ENCODE assay signal across 8 mouse cellular contexts in the genomic region with DNA sequence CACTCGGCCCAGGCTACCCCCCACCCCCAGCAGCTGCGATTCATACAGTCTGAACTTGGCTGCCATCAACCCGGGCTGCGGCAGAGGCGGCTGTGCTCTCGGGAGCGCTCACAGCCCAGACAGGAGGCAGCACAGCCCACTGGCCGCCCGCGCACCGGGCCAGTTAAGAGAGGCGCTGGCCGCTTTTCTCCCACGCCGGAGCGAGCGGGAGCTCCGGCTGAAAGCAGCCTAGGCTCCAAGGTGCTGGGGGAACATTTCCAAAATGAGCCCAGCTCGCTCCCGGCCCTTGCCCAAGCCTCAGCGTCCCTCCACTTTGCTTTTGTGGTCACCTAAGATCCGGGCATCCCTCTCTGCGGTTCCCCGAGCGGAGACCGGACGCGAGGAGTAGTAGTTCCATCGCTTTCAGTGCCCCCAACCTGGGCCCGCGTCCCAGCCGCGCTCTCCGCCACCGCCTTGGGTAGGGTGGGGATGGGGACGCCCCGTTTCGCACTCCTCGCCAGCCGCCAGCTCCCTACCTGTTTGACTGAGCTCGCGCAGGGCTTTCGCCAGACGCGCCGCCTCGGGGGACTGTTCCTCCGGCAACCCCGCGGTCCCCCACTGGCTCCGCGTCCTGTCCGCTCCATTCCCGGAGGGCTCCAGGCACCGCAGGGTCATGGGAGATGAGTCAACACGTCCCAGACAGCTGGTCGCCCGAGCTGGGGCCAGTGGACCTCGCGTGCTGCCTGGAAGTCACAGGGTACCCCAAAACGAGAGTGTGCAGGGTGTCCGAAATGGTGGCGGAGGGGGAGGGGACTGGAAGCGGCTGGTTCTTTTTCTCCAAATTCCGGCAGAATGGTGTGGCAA. TPM values are rescaled to one million over a fixed set of nuclear protein-coding genes. Genes with fewer than 3 reads are reported as not detected.
DNase-seq lines count a peak whose midpoint lies in the region; ATAC-seq and TF ChIP-seq lines count a peak whose summit lies in the region.

No protein-coding gene starts in this region.

- peak overlapping the region; percentile 89 for H3K27ac ChIP-seq in ES-Bruce4 (ENCODE audit: insufficient read depth, low read length)
- H3K27ac ChIP-seq in embryonic fibroblast, embryonic 13.5 days (ENCODE audit: insufficient read depth, low read length), result no peak overlapping the region
- H3K27ac ChIP-seq in lung, postnatal 0 days (ENCODE audit: low read length), result peak overlapping the region; percentile 97

- H3K36me3 ChIP-seq in ES-Bruce4 (ENCODE audit: control insufficient read depth, insufficient read depth, low read length, poor library complexity, severe bottlenecking), result peaks cover 19% of the 10 kb centered on the region
- H3K36me3 ChIP-seq in lung, postnatal 0 days (ENCODE audit: insufficient read depth, low read length), result no peaks in the 10 kb centered on the region; the same call in 1 of the 2 replicates

- intact Hi-C loops in heart, postnatal 10 days (cut with DNase I), result loop anchor here (1.0 to 5.0 kb wide), 6 partner anchors 18 to 272 kb away; no protein-coding TSS in a partner anchor

- peak; percentile 63 for DNase-seq in ZHBTc4 (ENCODE audit: low read depth, low spot score)
- peak; percentile 62 to 69 for DNase-seq in heart, postnatal 10 days
- DNase-seq in kidney, postnatal 25 days, result peak; percentile 59 to 78
- DNase-seq in lung, postnatal 0 days (ENCODE audit: low spot score), result peak; percentile 48
- peak; percentile 72 for DNase-seq in right cerebral cortex, postnatal 25 days
- DNase-seq in natural killer cell, adult 2 months (ENCODE audit: low spot score in 2 of 2), result no peak

- under 1% methylated on average over 60 of the region's 65 CpGs for WGBS in lung, postnatal 0 days

- no peak for ATAC-seq in lung, postnatal 0 days

- H3K9ac ChIP-seq in ES-Bruce4 (ENCODE audit: low read depth, poor library complexity, severe bottlenecking), result peak overlapping the region; percentile 99
- peak overlapping the region; percentile 96 for H3K9ac ChIP-seq in lung, postnatal 0 days (replicated peaks; ENCODE audit: low read depth)

- TF ChIP-seq POLR2A in ES-Bruce4 (IDR thresholded peaks at IDR 0.05; ENCODE audit: insufficient read depth, low read length), result no peak
- no peak for TF ChIP-seq POLR2A in embryonic fibroblast, embryonic 13.5 days (IDR thresholded peaks at IDR 0.05; ENCODE audit: low read depth, low read length)

- TF ChIP-seq EP300 in ES-Bruce4 (IDR thresholded peaks at IDR 0.05; ENCODE audit: insufficient read depth, low read depth, low read length), result no peak
- TF ChIP-seq EP300 in lung, postnatal 0 days (IDR thresholded peaks at IDR 0.05), result no peak

- no peaks in the 10 kb centered on the region for H3K9me3 ChIP-seq in ES-Bruce4 (replicated peaks; ENCODE audit: control insufficient read depth, insufficient read depth, low read length, poor library complexity, severe bottlenecking)
- H3K9me3 ChIP-seq in lung, postnatal 0 days (ENCODE audit: low read length), result no peaks in the 10 kb centered on the region

- H3K4me1 ChIP-seq in ES-Bruce4 (ENCODE audit: control insufficient read depth, insufficient read depth, low read length), result no peaks in the 10 kb centered on the region
- no peaks in the 10 kb centered on the region for H3K4me1 ChIP-seq in embryonic fibroblast, embryonic 13.5 days (ENCODE audit: control insufficient read depth, insufficient read depth, low read length)
- 0 out of 2 replicates have a peak, but pooled peaks cover 3% of the 10 kb centered on the region for H3K4me1 ChIP-seq in lung, postnatal 0 days (ENCODE audit: insufficient read depth, low read depth, low read length)

- H3K27me3 ChIP-seq in ES-Bruce4 (ENCODE audit: control insufficient read depth, insufficient read depth, low read length, poor library complexity, severe bottlenecking), result no peaks in the 10 kb centered on the region
- H3K27me3 ChIP-seq in lung, postnatal 0 days (replicated peaks; ENCODE audit: insufficient read depth, low read length), result no peaks in the 10 kb centered on the region

- TF ChIP-seq CTCF in ES-Bruce4 (IDR thresholded peaks at IDR 0.05; ENCODE audit: low read depth, low read length), result no peak
- no peak for TF ChIP-seq CTCF in embryonic fibroblast, embryonic 13.5 days (IDR thresholded peaks at IDR 0.05; ENCODE audit: borderline replicate concordance, insufficient read depth, low read length)
- no peak; the same call in 1 of the 2 replicates for TF ChIP-seq CTCF in lung, postnatal 0 days (IDR thresholded peaks at IDR 0.05)

- peak overlapping the region; percentile 88 for H3K4me3 ChIP-seq in ES-Bruce4 (ENCODE audit: low read depth, low read length)
- peak overlapping the region; percentile 61 for H3K4me3 ChIP-seq in embryonic fibroblast, embryonic 13.5 days (ENCODE audit: insufficient read depth, low read length)
- peak overlapping the region; percentile 91 for H3K4me3 ChIP-seq in lung, postnatal 0 days (ENCODE audit: low read depth, low read length)

- H3K4me2 ChIP-seq in lung, postnatal 0 days (replicated peaks; ENCODE audit: low read depth, low read length), result peak overlapping the region; percentile 94

RNA-seq across cellular contexts. Expression of a gene that starts 2.4 kb away (rescaled TPM):
- 66.1 and 75.1 TPM in 2 replicates for polyA plus RNA-seq in ES-Bruce4 (2011; ENCODE audit: insufficient read depth, insufficient read length, low read depth, missing spikeins)
- polyA plus RNA-seq in embryonic fibroblast, embryonic 13.5 days (2011; ENCODE audit: insufficient read length, low read depth, missing spikeins), result 18.2 and 42.5 TPM in 2 replicates
- total RNA-seq in heart, postnatal 10 days (2021), result 100 to 1,000 TPM; 127 to 133 TPM
- polyA plus RNA-seq in lung, postnatal 0 days (2015; fragmentation: Nextera tagmentation; extraction: Ambion mirVana), result 333 and 396 TPM in 2 replicates

Comparison
In these comparisons a context has a peak if more than half of its experiments do, and no peak if none do; other contexts are left out.
1. DNase-seq: peak in ZHBTc4 (single experiment), heart, postnatal 10 days (2 of 2), kidney, postnatal 25 days (2 of 2), lung, postnatal 0 days (single experiment) and right cerebral cortex, postnatal 25 days (single experiment); none in natural killer cell, adult 2 months (0 of 2).
2. Peak in every context shown above with its lines, with median percentiles within 50 percentile points of each other: H3K4me3 ChIP-seq.